Mouse (Mus musculus): ENCODE measurements around the gene Vezf1. TPM values are rescaled to one million over a fixed set of nuclear protein-coding genes. Genes with fewer than 3 reads are reported as not detected.

The Vezf1 gene
- polyA plus RNA-seq, 1 experiment from 2014 or later = 22.2 TPM

- H3K27ac ChIP-seq = no peak overlapping the region
- WGBS = 66% methylated on average over 6 of the region's 6 CpGs
- H3K27me3 ChIP-seq = no peaks in the 10 kb centered on the region
- H3K4me1 ChIP-seq (replicated peaks) = peaks cover 84% of the 10 kb centered on the region
- H3K9me3 ChIP-seq (replicated peaks) = no peaks in the 10 kb centered on the region
- H3K9ac ChIP-seq = no peak overlapping the region
- no peak overlapping the region for H3K4me3 ChIP-seq
- ATAC-seq (replicated peaks; ENCODE audit: insufficient number of reproducible peaks, insufficient read depth, low FRiP score, low read depth) = no peak
- H3K4me2 ChIP-seq = no peak overlapping the region
- no peaks in the 10 kb centered on the region for H3K36me3 ChIP-seq
These were observed 48.5 kb downstream of the Vezf1 start for GRCm38 (mm10) chr11:88116568-88116967.

DNA sequence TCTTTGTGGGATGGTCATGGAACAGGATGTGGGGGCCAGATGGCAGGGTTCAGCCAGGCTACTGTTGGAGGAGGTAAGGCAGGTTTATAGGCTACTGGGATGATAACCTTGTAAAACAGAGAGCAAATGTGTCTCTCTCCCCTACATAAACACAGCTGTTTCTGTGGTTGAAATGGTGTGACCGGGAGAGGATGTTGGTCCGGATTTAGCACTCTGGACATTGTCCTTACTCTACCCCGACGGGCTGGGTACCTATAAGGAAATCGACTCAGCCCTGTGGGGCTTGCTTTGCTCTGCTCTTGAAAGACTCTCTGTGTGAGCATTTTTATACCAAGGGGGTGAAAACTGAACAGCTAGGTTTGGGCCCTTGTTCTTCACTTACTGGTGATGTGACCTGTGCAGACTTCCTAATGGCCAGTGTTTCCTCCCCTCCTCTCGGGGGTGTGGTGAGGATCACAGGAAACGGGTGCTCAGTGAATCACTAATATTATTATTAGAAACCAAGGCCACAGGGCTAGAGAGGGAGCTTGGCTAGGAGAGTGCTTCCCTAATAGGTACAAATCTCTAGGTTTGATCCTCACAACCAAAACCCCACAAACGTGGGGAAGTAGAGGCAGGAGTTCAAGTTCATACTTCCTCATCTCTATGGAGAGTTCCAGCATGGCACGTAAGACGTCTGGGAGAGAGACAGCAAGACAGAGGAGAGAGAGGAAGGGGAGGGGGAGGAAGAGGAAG lies 49.4 kb downstream of the Vezf1 start:
- no peak for ATAC-seq (replicated peaks; ENCODE audit: insufficient number of reproducible peaks, insufficient read depth, low FRiP score, low read depth)
- H3K27ac ChIP-seq = peak overlapping the region; percentile 93
- no peaks in the 10 kb centered on the region for H3K36me3 ChIP-seq
- no peak overlapping the region for H3K9ac ChIP-seq
- no peak overlapping the region for H3K4me3 ChIP-seq
- no peak overlapping the region for H3K4me2 ChIP-seq
- H3K9me3 ChIP-seq (replicated peaks) = no peaks in the 10 kb centered on the region
- WGBS = 38% methylated on average over 10 of the region's 10 CpGs
- peaks cover 75% of the 10 kb centered on the region for H3K4me1 ChIP-seq (replicated peaks)
- no peaks in the 10 kb centered on the region for H3K27me3 ChIP-seq

GRCm38 (mm10) chr11:88118091-88118440 lies 50.0 kb downstream of the Vezf1 start:
- 48% methylated on average over 6 of the region's 6 CpGs for WGBS
- H3K4me2 ChIP-seq = no peak overlapping the region
- H3K36me3 ChIP-seq = no peaks in the 10 kb centered on the region
- H3K27ac ChIP-seq = peak overlapping the region; percentile 93
- H3K9ac ChIP-seq = peak overlapping the region; percentile 32; the same call in 1 of the 2 replicates
- no peak for ATAC-seq (replicated peaks; ENCODE audit: insufficient number of reproducible peaks, insufficient read depth, low FRiP score, low read depth)
- H3K4me3 ChIP-seq = no peak overlapping the region
- no peaks in the 10 kb centered on the region for H3K9me3 ChIP-seq (replicated peaks)
- H3K27me3 ChIP-seq = no peaks in the 10 kb centered on the region
- H3K4me1 ChIP-seq (replicated peaks) = peaks cover 71% of the 10 kb centered on the region

DNA sequence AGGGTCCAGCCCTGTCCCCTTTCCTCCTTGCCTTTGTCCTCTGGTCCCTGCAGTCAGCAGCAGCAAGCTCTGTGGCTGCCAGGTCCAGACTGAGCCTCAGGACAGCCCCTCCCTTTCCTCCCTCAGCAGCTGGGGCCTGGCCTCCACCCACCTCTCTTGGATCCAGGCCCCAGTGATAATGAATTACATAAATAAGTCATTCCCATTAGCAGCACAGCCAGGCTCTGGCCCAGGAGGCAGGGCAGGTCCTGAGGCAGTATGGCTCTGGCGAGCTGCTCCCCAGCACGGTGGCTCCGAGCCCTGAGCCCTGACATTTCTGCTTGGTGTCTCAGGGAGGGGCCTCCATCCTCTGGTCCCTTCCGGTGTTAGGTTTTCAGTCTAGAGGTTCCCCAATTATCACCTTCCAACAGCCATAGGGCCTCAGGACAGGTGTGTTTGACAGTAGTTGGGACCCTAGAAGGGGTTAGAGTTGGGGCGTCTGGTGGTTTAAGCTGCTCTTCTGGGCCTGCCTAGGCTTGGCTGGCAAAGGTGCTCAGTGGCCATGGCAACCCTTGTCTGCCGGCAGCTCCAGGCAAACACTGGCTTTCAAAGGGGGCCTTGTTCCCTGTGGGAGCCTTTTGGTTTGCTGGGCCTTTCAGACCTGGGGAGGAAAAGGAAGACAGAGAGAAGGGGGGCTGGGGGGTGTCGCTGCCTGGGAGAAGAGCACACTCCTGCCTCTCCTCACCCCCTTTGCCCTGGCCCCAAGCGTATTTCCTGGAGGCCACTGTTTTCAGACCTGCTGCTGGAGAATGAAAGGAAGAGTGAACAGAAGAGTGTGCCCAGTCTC lies 51.0 kb downstream of the Vezf1 start:
- Histone ChIP-seq H3K27me3 (no peaks in the 10 kb centered on the region), H3K9me3 (replicated peaks) (no peaks in the 10 kb centered on the region), H3K27ac (peak overlapping the region; percentile 93), H3K9ac (peak overlapping the region; percentile 32; the same call in 1 of the 2 replicates), H3K4me2 (peak overlapping the region; percentile 38), H3K4me1 (replicated peaks) (peaks cover 66% of the 10 kb centered on the region), H3K36me3 (no peaks in the 10 kb centered on the region), H3K4me3 (no peak overlapping the region)
- peak; percentile 92 for ATAC-seq (replicated peaks; ENCODE audit: insufficient number of reproducible peaks, insufficient read depth, low FRiP score, low read depth)
- WGBS = 8% methylated on average over 8 of the region's 8 CpGs

GRCm38 (mm10) chr11:88122545-88122944 lies 54.5 kb downstream of the Vezf1 start:
- no peak overlapping the region for H3K9ac ChIP-seq
- no peak for ATAC-seq (replicated peaks; ENCODE audit: insufficient number of reproducible peaks, insufficient read depth, low FRiP score, low read depth)
- WGBS = 73% methylated on average over 5 of the region's 5 CpGs
- H3K27me3 ChIP-seq = no peaks in the 10 kb centered on the region
- no peak overlapping the region for H3K4me2 ChIP-seq
- no peaks in the 10 kb centered on the region for H3K36me3 ChIP-seq
- no peaks in the 10 kb centered on the region for H3K9me3 ChIP-seq (replicated peaks)
- no peak overlapping the region for H3K4me3 ChIP-seq
- no peak overlapping the region for H3K27ac ChIP-seq
- H3K4me1 ChIP-seq (replicated peaks) = peaks cover 42% of the 10 kb centered on the region

GRCm38 (mm10) chr11:88123021-88123420 lies 54.9 kb downstream of the Vezf1 start:
- Histone ChIP-seq H3K36me3 (no peaks in the 10 kb centered on the region), H3K27ac (no peak overlapping the region), H3K4me2 (no peak overlapping the region), H3K4me1 (replicated peaks) (peaks cover 38% of the 10 kb centered on the region), H3K4me3 (no peak overlapping the region), H3K27me3 (no peaks in the 10 kb centered on the region), H3K9ac (no peak overlapping the region), H3K9me3 (replicated peaks) (no peaks in the 10 kb centered on the region)
- ATAC-seq (replicated peaks; ENCODE audit: insufficient number of reproducible peaks, insufficient read depth, low FRiP score, low read depth) = no peak
- 84% methylated on average over 5 of the region's 5 CpGs for WGBS

DNA sequence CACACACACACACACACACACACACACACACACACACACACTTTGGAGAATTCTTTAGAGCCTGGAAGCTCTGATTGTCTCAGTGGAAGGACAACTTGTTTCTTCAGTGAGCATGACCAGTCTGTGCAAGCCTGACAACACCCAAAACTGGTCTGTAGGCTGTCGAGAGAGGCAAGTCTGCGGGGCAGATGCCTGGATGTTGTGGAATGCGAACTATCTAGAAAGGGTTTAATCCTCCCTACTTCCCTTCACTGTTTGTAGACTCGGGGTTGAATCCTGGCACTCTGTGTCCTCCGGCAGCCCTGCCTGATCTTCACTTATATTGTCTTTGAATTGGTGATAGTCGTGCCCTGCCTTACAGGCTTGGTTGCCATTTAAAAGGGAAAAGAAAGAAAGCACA lies 55.7 kb downstream of the Vezf1 start:
- no peak overlapping the region for H3K27ac ChIP-seq
- H3K36me3 ChIP-seq = no peaks in the 10 kb centered on the region
- no peaks in the 10 kb centered on the region for H3K9me3 ChIP-seq (replicated peaks)
- H3K4me3 ChIP-seq = no peak overlapping the region
- WGBS = 16% methylated on average over 6 of the region's 6 CpGs
- peaks cover 30% of the 10 kb centered on the region for H3K4me1 ChIP-seq (replicated peaks)
- no peak for ATAC-seq (replicated peaks; ENCODE audit: insufficient number of reproducible peaks, insufficient read depth, low FRiP score, low read depth)
- no peak overlapping the region for H3K4me2 ChIP-seq
- H3K27me3 ChIP-seq = no peaks in the 10 kb centered on the region
- H3K9ac ChIP-seq = 0 out of 2 replicates have a peak overlapping the region, but pooled peaks have one; percentile 29

- no peak for ATAC-seq (replicated peaks; ENCODE audit: insufficient number of reproducible peaks, insufficient read depth, low FRiP score, low read depth)
- no peak overlapping the region for H3K27ac ChIP-seq
These were observed 57.4 kb downstream of the Vezf1 start for GRCm38 (mm10) chr11:88125483-88125882.

DNA sequence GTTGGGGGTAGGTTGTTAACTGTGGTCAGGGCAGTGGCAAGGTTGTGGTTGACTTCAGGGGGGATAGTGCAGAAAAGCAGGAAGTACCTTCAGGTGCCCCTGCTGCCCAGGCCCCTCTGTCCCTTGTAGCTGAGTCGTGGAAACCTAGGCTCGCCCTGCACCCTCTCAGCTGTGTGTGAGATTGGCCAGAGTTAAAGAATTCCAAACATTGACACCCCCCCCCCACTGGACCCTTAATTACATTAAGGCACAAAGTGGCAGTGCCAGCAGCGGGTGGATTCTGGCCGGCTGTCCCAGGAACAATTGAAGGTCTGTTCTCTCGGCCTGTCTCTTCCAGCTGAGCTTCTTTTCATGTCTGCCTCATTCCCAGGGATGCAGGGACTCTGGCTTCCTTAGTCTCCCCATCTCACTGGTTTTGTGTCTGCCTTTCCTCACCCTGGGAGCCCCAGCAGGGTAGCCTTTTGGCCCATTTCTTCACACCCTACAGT lies 58.3 kb downstream of the Vezf1 start:
- ATAC-seq (replicated peaks; ENCODE audit: insufficient number of reproducible peaks, insufficient read depth, low FRiP score, low read depth) = 0 out of 2 replicates have a peak, but pooled peaks have one; percentile 14
- 48% methylated on average over 5 of the region's 5 CpGs for WGBS
- Histone ChIP-seq H3K27ac (no peak overlapping the region), H3K4me2 (no peak overlapping the region), H3K9me3 (replicated peaks) (no peaks in the 10 kb centered on the region), H3K4me1 (replicated peaks) (peaks cover 17% of the 10 kb centered on the region), H3K27me3 (no peaks in the 10 kb centered on the region), H3K36me3 (no peaks in the 10 kb centered on the region), H3K9ac (no peak overlapping the region), H3K4me3 (no peak overlapping the region)

More at GRCm38 (mm10) chr11:88125483-88125882, 57.4 kb downstream of the Vezf1 start:
- H3K9ac ChIP-seq = no peak overlapping the region
- H3K4me1 ChIP-seq (replicated peaks) = peaks cover 16% of the 10 kb centered on the region
- no peaks in the 10 kb centered on the region for H3K27me3 ChIP-seq
- no peak overlapping the region for H3K4me3 ChIP-seq
- H3K9me3 ChIP-seq (replicated peaks) = no peaks in the 10 kb centered on the region
- no peaks in the 10 kb centered on the region for H3K36me3 ChIP-seq
- no peak overlapping the region for H3K4me2 ChIP-seq
- 84% methylated on average over 6 of the region's 7 CpGs for WGBS

GRCm38 (mm10) chr11:88128461-88128860 lies 60.4 kb downstream of the Vezf1 start:
- no peak for ATAC-seq (replicated peaks; ENCODE audit: insufficient number of reproducible peaks, insufficient read depth, low FRiP score, low read depth)
- Histone ChIP-seq H3K4me1 (replicated peaks) (peaks cover 37% of the 10 kb centered on the region), H3K4me3 (no peak overlapping the region), H3K9me3 (replicated peaks) (no peaks in the 10 kb centered on the region), H3K27me3 (no peaks in the 10 kb centered on the region), H3K9ac (no peak overlapping the region), H3K4me2 (no peak overlapping the region), H3K36me3 (no peaks in the 10 kb centered on the region), H3K27ac (no peak overlapping the region)
- 90% methylated on average over 9 of the region's 9 CpGs for WGBS

DNA sequence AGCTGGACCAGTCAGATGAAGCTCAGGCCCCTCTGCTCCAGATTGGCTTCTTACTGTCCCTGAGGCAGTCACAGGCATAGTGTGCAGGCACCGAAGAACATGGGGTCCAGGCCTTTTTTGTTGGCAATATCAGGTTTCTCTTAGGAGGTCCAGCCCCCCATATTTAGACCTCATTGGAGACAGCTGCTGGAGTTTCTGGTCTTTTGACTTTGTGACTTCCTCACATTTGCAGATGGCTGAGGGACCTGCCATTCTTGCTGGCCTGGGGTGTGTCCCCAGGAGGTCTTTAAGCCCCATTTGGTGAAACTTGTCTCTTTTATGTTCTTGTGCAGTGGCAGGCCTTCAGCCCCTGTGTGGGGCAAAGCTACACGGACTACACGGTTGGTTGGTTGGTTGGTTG lies 61.2 kb downstream of the Vezf1 start:
- no peak overlapping the region for H3K9ac ChIP-seq
- 82% methylated on average over 3 of the region's 3 CpGs for WGBS

More for the DNA sequence above, 61.2 kb downstream of the Vezf1 start:
- H3K4me2 ChIP-seq = no peak overlapping the region
- peaks cover 30% of the 10 kb centered on the region for H3K4me1 ChIP-seq (replicated peaks)
- no peak overlapping the region for H3K27ac ChIP-seq
- no peaks in the 10 kb centered on the region for H3K27me3 ChIP-seq
- no peaks in the 10 kb centered on the region for H3K36me3 ChIP-seq
- no peaks in the 10 kb centered on the region for H3K9me3 ChIP-seq (replicated peaks)
- ATAC-seq (replicated peaks; ENCODE audit: insufficient number of reproducible peaks, insufficient read depth, low FRiP score, low read depth) = no peak
- no peak overlapping the region for H3K4me3 ChIP-seq
